Mouse (Mus musculus) CH12.LX (cell line): Measurements from ENCODE around the gene Catsperz.

Source experiments
- CTCF ChIP-seq, 2 experiments: IDR thresholded peaks in 1 of 2; conservative IDR thresholded peaks in 1 of 2; 2 replicates each; pipeline ENCODE4 v1.5.1; 2011 to 2012; ENCODE audit warnings: low read depth in 2 of 2, low read length in 2 of 2, improper control_type of control experiment in 1 of 2, inconsistent platforms in 1 of 2, mild to moderate bottlenecking in 1 of 2, moderate library complexity in 1 of 2
- NELFE ChIP-seq: IDR thresholded peaks from 2 replicates; pipeline ENCODE4 v1.6.1; 2011; ENCODE audit warnings: low read depth, low read length, improper control_type of control experiment
- POLR2A ChIP-seq: IDR thresholded peaks from 2 replicates; pipeline ENCODE4 v1.6.1; 2011; ENCODE audit warnings: low read depth, mild to moderate bottlenecking, improper control_type of control experiment, low read length

DNA sequence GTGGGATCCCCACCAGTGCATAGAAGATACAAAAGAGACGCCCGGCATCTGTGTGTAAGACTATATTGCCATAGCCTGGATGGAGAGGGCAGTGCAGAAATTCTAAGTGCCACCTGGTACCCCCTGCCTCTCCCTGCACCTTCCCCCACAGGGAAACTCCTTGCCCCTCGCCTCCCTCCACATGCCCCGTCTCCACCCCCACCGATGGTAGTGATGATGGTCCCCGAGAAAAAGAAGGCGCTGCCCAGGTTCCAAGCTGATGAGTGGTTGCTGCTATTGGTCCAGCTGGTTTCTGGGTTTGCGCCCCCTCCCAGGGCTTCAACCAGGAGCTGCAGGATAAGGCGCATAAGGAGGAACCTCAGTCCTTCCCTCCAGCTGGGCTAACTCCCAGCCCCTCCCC lies 2.9 kb upstream of the Catsperz start:
- TF ChIP-seq CTCF (conservative IDR thresholded peaks at IDR 0.05 in 1 of 2, IDR thresholded peaks at IDR 0.05 in 1 of 2; ENCODE audit: low read depth in 2 of 2, low read length in 2 of 2) (no peak), POLR2A (no peak), NELFE (no peak)
